Mouse (Mus musculus) embryo, embryonic 10 days (tissue): ENCODE measurements at regions not wholly inside any gene's neighbourhood (a gene's known extent, or its start where the extent isn't known, plus 50 kb on each side); places are given as distances from the start of the nearest gene placed in this dataset.
"Not testable (repeated sequence)": the region's sequence is repeated elsewhere in the genome, so short reads cannot be mapped to it uniquely, and the experiment has no call there.

Experiments
- DNase-seq: peaks from one replicate; pipeline ENCODE4 v3.0.0-alpha.2; 2015; ENCODE audit warnings: low spot score

GRCm38 (mm10) chr14:108828668-108829067, 85.3 kb downstream of the Slitrk1 start:
- DNase-seq: no peak

GRCm38 (mm10) chr14:108821539-108821938, 92.4 kb downstream of the Slitrk1 start:
- DNase-seq: no peak

GRCm38 (mm10) chr14:108819370-108819769, 94.6 kb downstream of the Slitrk1 start:
- no peak for DNase-seq

DNA sequence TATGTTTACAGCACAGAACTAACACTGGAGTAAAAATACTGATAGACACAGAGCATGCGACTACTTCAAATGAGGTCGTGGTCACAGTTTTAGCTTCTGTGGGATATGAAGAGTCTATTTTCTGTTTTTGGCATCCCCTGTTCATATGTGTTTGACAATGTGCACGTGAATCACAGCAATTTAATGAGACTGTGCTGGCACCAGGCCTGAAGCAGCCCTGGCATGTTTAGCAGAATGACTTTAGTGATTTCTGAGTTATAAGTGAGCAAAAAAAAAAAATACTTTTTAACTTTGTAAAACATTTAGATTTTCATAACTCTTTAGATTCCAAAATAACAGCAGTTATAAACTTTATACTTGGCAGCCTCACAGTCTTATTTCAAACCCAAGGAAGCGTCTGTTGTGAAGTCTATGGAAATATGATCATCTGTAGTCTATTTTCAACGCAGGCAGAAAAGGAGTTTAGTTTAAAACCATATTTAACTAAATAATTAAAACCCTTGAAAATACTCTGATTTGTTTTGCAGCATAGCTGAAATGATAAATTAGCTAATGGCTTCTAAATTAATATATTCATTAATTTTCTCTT, 108.5 kb downstream of the Slitrk1 start:
- no peak for DNase-seq

DNA sequence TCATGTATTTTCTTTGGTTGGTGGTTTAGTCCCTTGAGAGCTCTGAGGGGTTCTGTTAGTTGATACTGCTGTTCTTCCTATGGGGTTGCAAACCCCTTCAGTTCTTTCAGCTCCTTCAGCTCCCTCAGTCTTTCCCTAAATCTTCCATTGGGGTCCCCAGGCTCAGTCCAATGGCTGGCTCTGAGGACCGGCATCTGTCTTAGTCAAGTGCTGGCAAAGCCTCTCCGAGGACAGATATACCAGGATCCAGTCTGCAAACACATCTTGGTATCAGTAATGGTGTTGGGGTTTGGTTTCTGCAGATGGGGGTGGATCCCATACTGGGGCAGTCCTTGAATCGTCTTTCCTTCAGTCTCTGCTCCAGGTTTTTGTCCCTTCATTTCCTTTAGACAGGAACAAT, 115.1 kb downstream of the Slitrk1 start:
- no peak for DNase-seq

GRCm38 (mm10) chr14:108792445-108792844, 121.5 kb downstream of the Slitrk1 start:
- DNase-seq: no peak

DNA sequence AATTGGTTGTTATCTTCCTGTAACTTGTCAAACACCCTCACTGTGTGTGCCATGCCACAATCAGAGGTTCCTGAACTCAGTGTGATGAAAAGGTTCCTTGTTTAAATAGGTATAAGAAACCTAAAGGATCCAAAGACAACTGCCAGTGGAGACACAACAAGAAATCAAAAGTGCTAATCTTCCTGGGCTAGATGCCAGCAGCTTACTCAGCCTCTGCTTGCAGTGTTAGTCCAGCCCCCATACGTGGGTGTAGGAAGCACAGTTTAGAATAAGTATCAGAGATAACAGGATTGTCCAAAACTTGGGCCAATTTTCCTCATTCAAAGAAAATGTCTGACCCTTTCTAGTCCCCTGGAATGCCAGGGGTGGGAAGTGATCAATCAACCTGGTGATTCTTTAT, 122.7 kb downstream of the Slitrk1 start:
- no peak for DNase-seq

DNA sequence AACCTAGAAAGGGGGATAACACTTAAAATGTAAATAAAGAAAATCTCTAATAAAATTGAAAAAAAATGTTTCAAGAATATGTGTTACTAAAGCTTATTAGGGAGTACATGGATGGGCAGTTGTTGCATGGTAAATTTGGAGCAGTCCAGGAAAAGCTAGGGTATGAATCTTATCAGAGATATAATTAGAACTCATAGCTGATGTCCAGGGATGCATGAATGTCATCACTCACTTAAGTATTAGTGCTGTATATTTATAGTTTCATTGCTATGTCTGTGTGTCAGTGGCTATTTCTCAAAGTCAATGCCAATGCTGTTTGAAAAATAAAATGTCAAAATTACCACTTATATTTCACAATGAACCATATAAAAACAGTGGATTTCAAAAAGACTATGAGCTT, 165.2 kb downstream of the Slitrk1 start:
- no peak for DNase-seq

DNA sequence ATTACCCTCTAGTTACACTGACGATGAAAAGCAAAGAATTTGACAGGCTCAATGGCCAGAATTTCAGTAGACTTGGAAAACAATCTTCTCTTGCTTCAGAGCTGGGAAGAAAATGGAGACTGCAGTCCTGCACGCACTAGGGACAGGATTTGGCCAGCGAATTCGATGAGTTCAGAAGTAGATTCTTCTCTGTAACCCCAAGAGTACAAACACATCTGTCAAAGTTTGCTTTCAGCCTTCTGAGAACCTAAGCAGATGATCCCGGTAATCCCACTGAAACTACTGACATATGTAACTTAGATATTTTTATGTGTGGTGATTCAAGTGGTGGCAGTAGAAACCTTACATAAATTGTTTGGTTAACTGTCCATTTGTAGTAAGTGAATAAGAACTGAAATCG, 202.1 kb downstream of the Slitrk1 start:
- no peak for DNase-seq

DNA sequence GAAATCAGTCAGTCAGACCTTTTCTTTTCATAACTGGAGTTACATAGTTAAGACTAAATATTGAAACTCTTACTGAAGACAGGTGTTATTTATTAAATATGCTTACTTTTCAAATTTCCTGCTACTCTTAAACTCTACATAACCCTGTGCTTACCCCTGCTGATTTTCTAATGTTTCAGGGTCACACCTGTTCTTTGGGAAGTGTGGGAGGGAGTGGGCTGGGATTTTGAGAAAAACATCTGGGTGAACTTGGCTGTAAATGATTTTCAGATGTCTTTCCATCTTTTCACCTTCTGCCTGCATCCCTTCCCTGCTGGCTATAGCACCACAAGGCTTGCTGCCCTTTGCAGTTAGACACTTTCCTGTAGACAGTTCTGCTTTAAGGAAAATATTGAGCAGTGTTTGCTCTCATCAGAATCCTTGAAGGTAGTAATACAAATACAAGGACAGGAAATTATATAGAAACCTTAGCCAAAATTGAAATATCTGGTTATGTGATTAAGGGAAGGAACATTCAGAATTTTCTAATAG, 204.8 kb downstream of the Slitrk1 start:
- DNase-seq: peak; percentile 13

- not testable (repeated sequence) for DNase-seq
Measured at GRCm38 (mm10) chr14:108704662-108705061, 209.3 kb downstream of the Slitrk1 start.

DNA sequence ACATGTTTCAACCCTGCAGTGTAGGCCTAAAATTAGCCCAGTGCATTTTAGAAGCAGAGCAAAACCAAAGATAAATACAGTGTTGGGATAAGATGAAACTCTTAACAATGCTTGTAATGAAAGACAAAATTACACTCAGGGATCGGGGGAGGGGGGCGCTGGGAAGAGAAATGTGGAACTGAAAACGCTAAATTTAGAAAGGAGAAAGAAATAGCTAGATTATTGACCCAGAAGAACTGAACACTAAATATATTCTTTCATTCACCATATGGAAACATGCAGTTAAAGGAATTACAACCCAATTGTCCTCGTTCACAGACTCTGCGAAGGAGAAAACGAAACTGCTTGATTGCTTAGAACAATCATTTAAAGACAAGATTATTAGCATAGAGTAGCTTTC, 249.1 kb downstream of the Slitrk1 start:
- no peak for DNase-seq

GRCm38 (mm10) chr14:108638291-108638690, 275.7 kb downstream of the Slitrk1 start:
- no peak for DNase-seq

DNA sequence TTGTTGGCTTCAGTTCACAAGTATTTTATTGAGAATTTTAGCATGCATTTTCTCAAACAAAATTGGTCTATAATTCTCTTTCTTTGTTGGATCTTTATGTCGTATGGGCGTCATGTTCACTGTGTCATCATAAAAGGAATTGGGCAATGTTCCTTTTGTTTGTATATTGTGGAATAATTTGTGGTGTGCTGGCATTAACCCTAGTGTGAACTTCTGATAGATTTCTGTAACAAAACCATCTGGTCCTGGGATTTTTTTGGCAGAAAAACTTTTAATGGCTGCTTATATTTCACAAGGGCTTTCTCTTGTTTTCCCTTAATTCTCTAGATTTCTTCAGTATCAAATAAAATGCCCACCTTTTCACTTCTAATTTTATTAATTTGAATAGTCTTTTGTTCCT, 278.7 kb downstream of the Slitrk1 start:
- DNase-seq: no peak

GRCm38 (mm10) chr14:108610028-108610427, 303.9 kb downstream of the Slitrk1 start:
- no peak for DNase-seq
